Mouse (Mus musculus) midbrain, embryonic 12.5 days (tissue): ENCODE measurements around the gene Enpp7. TPM values are rescaled to one million over a fixed set of nuclear protein-coding genes. Genes with fewer than 3 reads are reported as not detected.

Source experiments
- ATAC-seq: fragments of 200-750 bp; cut with Nextera tagmentation; 2 replicates; pipeline ENCODE4 v1.8.0; 2017; ENCODE audit warnings: low read depth, moderate TSS enrichment, moderate library complexity; ENCODE audit not compliant: low FRiP score
- H3K27ac ChIP-seq: fragments of 300-500 bp; sonication (generic); replicated peaks from 2 replicates; pipeline ENCODE4 v1.5.1; 2016; ENCODE audit warnings: mild to moderate bottlenecking
- H3K27me3 ChIP-seq: fragments of 300-500 bp; sonication (generic); 2 replicates; pipeline ENCODE4 v1.6.1; 2016; ENCODE audit warnings: mild to moderate bottlenecking
- H3K36me3 ChIP-seq: fragments of 300-500 bp; sonication (generic); 2 replicates; pipeline ENCODE4 v1.6.1; 2016
- H3K4me1 ChIP-seq: fragments of 300-500 bp; sonication (generic); 2 replicates; pipeline ENCODE4 v1.6.1; 2016
- H3K4me2 ChIP-seq: fragments of 300-500 bp; sonication (generic); replicated peaks from 2 replicates; pipeline ENCODE4 v1.6.1; 2016; ENCODE audit warnings: mild to moderate bottlenecking, moderate library complexity
- H3K4me3 ChIP-seq: fragments of 300-500 bp; sonication (generic); 2 replicates; pipeline ENCODE4 v1.5.1; 2016; ENCODE audit warnings: mild to moderate bottlenecking
- H3K9ac ChIP-seq: fragments of 300-500 bp; sonication (generic); replicated peaks from 2 replicates; pipeline ENCODE4 v1.6.1; 2016; ENCODE audit warnings: mild to moderate bottlenecking, moderate library complexity
- H3K9me3 ChIP-seq: fragments of 300-500 bp; sonication (generic); 2 replicates; pipeline ENCODE4 v1.6.1; 2016; ENCODE audit warnings: mild to moderate bottlenecking
- WGBS: fragments of 180-500 bp; shearing (Covaris S2); methylation state at CpG from one replicate; pipeline ENCODE4 v1.1.7; 2016; 5-methylcytosine and 5-hydroxymethylcytosine counted together
- polyA plus RNA-seq: library from polyadenylated mRNA; unstranded; fragments of >200 nt; fragmentation: Nextera tagmentation; extraction: Ambion mirVana; gene quantifications from 2 replicates; pipeline ENCODE4 v1.2.1, GENCODE M21; 2016

Enpp7 gene
- polyA plus RNA-seq, 1 experiment from 2014 or later = not detected

- peaks cover 18% of the 10 kb centered on the region for H3K36me3 ChIP-seq
- H3K27me3 ChIP-seq = peaks cover 24% of the 10 kb centered on the region
- H3K9me3 ChIP-seq = no peaks in the 10 kb centered on the region
- peaks cover 40% of the 10 kb centered on the region for H3K4me1 ChIP-seq
- H3K27ac ChIP-seq = peak overlapping the region; percentile 93
- H3K9ac ChIP-seq = peak overlapping the region; percentile 98
- ATAC-seq = no peak
- peak overlapping the region; percentile 96 for H3K4me2 ChIP-seq
- WGBS = 5% methylated on average over 42 of the region's 42 CpGs
- peak overlapping the region; percentile 97 for H3K4me3 ChIP-seq
Measured at GRCm38 (mm10) chr11:119022068-119022894, 34.3 kb downstream of the Enpp7 start.

GRCm38 (mm10) chr11:119022895-119023615 is 35.1 kb downstream of the Enpp7 start, which contains the start of gene Cbx2:
TSS of gene Cbx2 (plus strand) at chr11:119022962.
- peak within 1 kb of the TSS; percentile 96 for H3K4me2 ChIP-seq
- peaks cover 40% of the 10 kb centered on the region for H3K4me1 ChIP-seq
- WGBS = 1% methylated on average over 82 of the region's 99 CpGs

GRCm38 (mm10) chr11:119023616-119023980 is 35.6 kb downstream of the Enpp7 start:
- H3K36me3 ChIP-seq = peaks cover 32% of the 10 kb centered on the region
- peaks cover 44% of the 10 kb centered on the region for H3K4me1 ChIP-seq
- ATAC-seq = no peak; the same call in 1 of the 2 replicates
- H3K4me2 ChIP-seq = peak overlapping the region; percentile 96
- no peaks in the 10 kb centered on the region for H3K9me3 ChIP-seq
- peak overlapping the region; percentile 97 for H3K4me3 ChIP-seq
- H3K27me3 ChIP-seq = peaks cover 24% of the 10 kb centered on the region
- WGBS = 4% methylated on average over 14 of the region's 15 CpGs
- H3K9ac ChIP-seq = peak overlapping the region; percentile 98
- peak overlapping the region; percentile 93 for H3K27ac ChIP-seq

More at GRCm38 (mm10) chr11:119022895-119023615, 35.1 kb downstream of the Enpp7 start, which contains the start of gene Cbx2:
- H3K4me3 ChIP-seq = peak within 1 kb of the TSS; percentile 97
- H3K27ac ChIP-seq = peak within 1 kb of the TSS; percentile 93
- H3K36me3 ChIP-seq = peaks cover 26% of the 10 kb centered on the region
- H3K9ac ChIP-seq = peak within 1 kb of the TSS; percentile 98
- ATAC-seq = peak; percentile 93
- peaks cover 24% of the 10 kb centered on the region for H3K27me3 ChIP-seq
- no peaks in the 10 kb centered on the region for H3K9me3 ChIP-seq

GRCm38 (mm10) chr11:119024260-119024659 is 36.3 kb downstream of the Enpp7 start:
- Histone ChIP-seq H3K9me3 (no peaks in the 10 kb centered on the region), H3K27me3 (peaks cover 24% of the 10 kb centered on the region), H3K4me3 (peak overlapping the region; percentile 97), H3K36me3 (peaks cover 38% of the 10 kb centered on the region), H3K4me2 (peak overlapping the region; percentile 96), H3K27ac (peak overlapping the region; percentile 93; the same call in 1 of the 2 replicates), H3K9ac (peak overlapping the region; percentile 98), H3K4me1 (peaks cover 46% of the 10 kb centered on the region)
- no peak for ATAC-seq
- WGBS = 19% methylated on average over 7 of the region's 7 CpGs

GRCm38 (mm10) chr11:119026203-119026602 is 38.2 kb downstream of the Enpp7 start:
- WGBS = 53% methylated on average over 12 of the region's 12 CpGs
- Histone ChIP-seq H3K9me3 (no peaks in the 10 kb centered on the region), H3K4me1 (peaks cover 46% of the 10 kb centered on the region), H3K27me3 (peaks cover 9% of the 10 kb centered on the region; the same call in 1 of the 2 replicates), H3K36me3 (peaks cover 56% of the 10 kb centered on the region), H3K4me2 (peak overlapping the region; percentile 96), H3K27ac (peak overlapping the region; percentile 49; the same call in 1 of the 2 replicates), H3K4me3 (peak overlapping the region; percentile 97; the same call in 1 of the 2 replicates), H3K9ac (0 out of 2 replicates have a peak overlapping the region, but pooled peaks have one; percentile 98)
- ATAC-seq = no peak

GRCm38 (mm10) chr11:119033874-119034558 is 46.0 kb downstream of the Enpp7 start:
- Histone ChIP-seq H3K4me3 (peak overlapping the region; percentile 24), H3K4me2 (peak overlapping the region; percentile 46), H3K36me3 (peaks cover 25% of the 10 kb centered on the region), H3K27me3 (peaks cover 51% of the 10 kb centered on the region), H3K9me3 (no peaks in the 10 kb centered on the region), H3K4me1 (peaks cover 48% of the 10 kb centered on the region), H3K27ac (no peak overlapping the region), H3K9ac (no peak overlapping the region)
- ATAC-seq = peak; percentile 24; the same call in 1 of the 2 replicates
- under 1% methylated on average over 26 of the region's 26 CpGs for WGBS

- peak overlapping the region; percentile 46 for H3K4me2 ChIP-seq
- H3K36me3 ChIP-seq = peaks cover 23% of the 10 kb centered on the region
- 1% methylated on average over 19 of the region's 19 CpGs for WGBS
- no peak overlapping the region for H3K27ac ChIP-seq
- H3K9me3 ChIP-seq = no peaks in the 10 kb centered on the region
- no peak for ATAC-seq
- peaks cover 55% of the 10 kb centered on the region for H3K4me1 ChIP-seq
- H3K9ac ChIP-seq = 0 out of 2 replicates have a peak overlapping the region, but pooled peaks have one; percentile 11
- H3K27me3 ChIP-seq = peaks cover 58% of the 10 kb centered on the region
- H3K4me3 ChIP-seq = peak overlapping the region; percentile 24
Measured at GRCm38 (mm10) chr11:119034635-119035034, 46.6 kb downstream of the Enpp7 start.

- Histone ChIP-seq H3K4me3 (peak overlapping the region; percentile 18), H3K4me1 (peaks cover 60% of the 10 kb centered on the region), H3K36me3 (peaks cover 18% of the 10 kb centered on the region), H3K9me3 (no peaks in the 10 kb centered on the region), H3K27ac (no peak overlapping the region), H3K27me3 (peaks cover 62% of the 10 kb centered on the region), H3K4me2 (peak overlapping the region; percentile 28), H3K9ac (peak overlapping the region; percentile 11; the same call in 1 of the 2 replicates)
- 2% methylated on average over 21 of the region's 21 CpGs for WGBS
- ATAC-seq = no peak; the same call in 1 of the 2 replicates
Measured at GRCm38 (mm10) chr11:119035094-119035685, 47.2 kb downstream of the Enpp7 start.

GRCm38 (mm10) chr11:119035686-119036165 is 47.7 kb downstream of the Enpp7 start:
- Histone ChIP-seq H3K4me2 (peak overlapping the region; percentile 28), H3K4me3 (peak overlapping the region; percentile 18), H3K4me1 (peaks cover 63% of the 10 kb centered on the region), H3K9ac (peak overlapping the region; percentile 11; the same call in 1 of the 2 replicates), H3K27ac (no peak overlapping the region), H3K36me3 (peaks cover 12% of the 10 kb centered on the region), H3K27me3 (peaks cover 62% of the 10 kb centered on the region), H3K9me3 (no peaks in the 10 kb centered on the region)
- under 1% methylated on average over 21 of the region's 21 CpGs for WGBS
- no peak for ATAC-seq

GRCm38 (mm10) chr11:119036447-119036846 is 48.5 kb downstream of the Enpp7 start:
- Histone ChIP-seq H3K9me3 (no peaks in the 10 kb centered on the region), H3K9ac (no peak overlapping the region), H3K36me3 (peaks cover 9% of the 10 kb centered on the region), H3K27me3 (peaks cover 62% of the 10 kb centered on the region), H3K4me2 (peak overlapping the region; percentile 28; the same call in 1 of the 2 replicates), H3K4me1 (peaks cover 63% of the 10 kb centered on the region), H3K27ac (no peak overlapping the region), H3K4me3 (peak overlapping the region; percentile 18; the same call in 1 of the 2 replicates)
- 1% methylated on average over 15 of the region's 15 CpGs for WGBS
- ATAC-seq = no peak
